Mouse (Mus musculus) bone marrow macrophage, adult 2 months (primary cell): ENCODE measurements around the gene 1110051M20Rik.

Experiments
- CTCF ChIP-seq: IDR thresholded peaks from 2 replicates; pipeline ENCODE4 v1.5.1; 2012; ENCODE audit warnings: low read depth, mild to moderate bottlenecking, low read length, moderate library complexity
- POLR2A ChIP-seq: IDR thresholded peaks from 2 replicates; pipeline ENCODE4 v1.6.1; 2012; ENCODE audit warnings: mild to moderate bottlenecking, low read depth, low read length, borderline replicate concordance

DNA sequence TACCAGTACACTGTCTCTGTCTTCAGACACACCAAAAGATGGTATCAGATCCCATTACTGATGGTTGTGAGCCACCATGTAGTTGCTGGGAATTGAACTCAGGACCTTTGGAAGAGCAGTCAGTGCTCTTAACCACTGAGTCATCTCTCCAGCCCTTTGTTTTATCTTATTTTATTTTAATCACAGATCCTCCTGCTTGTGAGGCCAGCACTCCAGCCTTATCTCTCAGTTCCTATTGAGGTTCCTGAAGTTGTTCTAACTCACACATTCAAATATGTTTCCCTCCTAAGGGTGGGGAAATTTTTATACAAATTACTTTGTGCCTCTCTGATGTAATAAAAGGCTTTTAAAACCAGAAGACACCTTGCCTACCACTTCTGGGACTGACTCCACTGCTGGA lies 137.9 kb downstream of the 1110051M20Rik start:
- TF ChIP-seq CTCF (no peak), POLR2A (no peak)
